Mouse (Mus musculus): ENCODE data around the gene Itpr1. TPM values are rescaled to one million over a fixed set of nuclear protein-coding genes. Genes with fewer than 3 reads are reported as not detected.

Itpr1 gene
- total RNA-seq, 2 experiments from 2014 or later, result 40.4 to 76.6 TPM

- ATAC-seq (replicated peaks; ENCODE audit: poor library complexity), result peak; percentile 15; the same call in 1 of the 2 replicates
Observed at GRCm38 (mm10) chr6:108504717-108505116, 291.8 kb downstream of the Itpr1 start.

GRCm38 (mm10) chr6:108506161-108506560, 293.3 kb downstream of the Itpr1 start:
- ATAC-seq (replicated peaks; ENCODE audit: poor library complexity), result no peak

GRCm38 (mm10) chr6:108507337-108507736, 294.4 kb downstream of the Itpr1 start:
- ATAC-seq (replicated peaks; ENCODE audit: poor library complexity), result no peak

GRCm38 (mm10) chr6:108509320-108509719, 296.4 kb downstream of the Itpr1 start:
- no peak for ATAC-seq (replicated peaks; ENCODE audit: poor library complexity)

- ATAC-seq (replicated peaks; ENCODE audit: poor library complexity), result peak; percentile 54; the same call in 1 of the 2 replicates
Observed at GRCm38 (mm10) chr6:108510101-108510500, 297.2 kb downstream of the Itpr1 start.

- ATAC-seq (replicated peaks; ENCODE audit: poor library complexity), result no peak
Observed at GRCm38 (mm10) chr6:108512097-108512496, 299.2 kb downstream of the Itpr1 start.

GRCm38 (mm10) chr6:108512994-108513393, 300.1 kb downstream of the Itpr1 start:
- no peak for ATAC-seq (replicated peaks; ENCODE audit: poor library complexity)

GRCm38 (mm10) chr6:108516248-108516647, 303.4 kb downstream of the Itpr1 start:
- ATAC-seq (replicated peaks; ENCODE audit: poor library complexity), result no peak

GRCm38 (mm10) chr6:108517241-108517981, 304.5 kb downstream of the Itpr1 start:
- ATAC-seq (replicated peaks; ENCODE audit: poor library complexity), result peak; percentile 98

GRCm38 (mm10) chr6:108517986-108518385, 305.1 kb downstream of the Itpr1 start:
- ATAC-seq (replicated peaks; ENCODE audit: poor library complexity), result peak; percentile 11

- no peak for ATAC-seq (replicated peaks; ENCODE audit: poor library complexity)
Observed at GRCm38 (mm10) chr6:108518552-108518951, 305.7 kb downstream of the Itpr1 start.

- ATAC-seq (replicated peaks; ENCODE audit: poor library complexity), result no peak
Observed at GRCm38 (mm10) chr6:108519327-108519726, 306.4 kb downstream of the Itpr1 start.

- no peak for ATAC-seq (replicated peaks; ENCODE audit: poor library complexity)
Observed at GRCm38 (mm10) chr6:108523956-108524616, 311.2 kb downstream of the Itpr1 start.

- no peak for ATAC-seq (replicated peaks; ENCODE audit: poor library complexity)
Observed at GRCm38 (mm10) chr6:108524617-108525010, 311.7 kb downstream of the Itpr1 start.

GRCm38 (mm10) chr6:108527560-108527959, 314.7 kb downstream of the Itpr1 start:
- no peak for ATAC-seq (replicated peaks; ENCODE audit: poor library complexity)

GRCm38 (mm10) chr6:108527993-108528392, 315.1 kb downstream of the Itpr1 start:
- ATAC-seq (replicated peaks; ENCODE audit: poor library complexity), result peak; percentile 56

GRCm38 (mm10) chr6:108529150-108529549, 316.3 kb downstream of the Itpr1 start:
- ATAC-seq (replicated peaks; ENCODE audit: poor library complexity), result peak; percentile 72

- ATAC-seq (replicated peaks; ENCODE audit: poor library complexity), result no peak
Observed at GRCm38 (mm10) chr6:108530781-108531323, 318.0 kb downstream of the Itpr1 start.

GRCm38 (mm10) chr6:108531324-108532311, 318.7 kb downstream of the Itpr1 start:
- peak; percentile 33 for ATAC-seq (replicated peaks; ENCODE audit: poor library complexity)

GRCm38 (mm10) chr6:108532486-108533179, 319.7 kb downstream of the Itpr1 start:
- no peak for ATAC-seq (replicated peaks; ENCODE audit: poor library complexity)
